Mouse (Mus musculus) CH12.LX (cell line): Measurements from ENCODE around the gene Ccdc122. TPM values are rescaled to one million over a fixed set of nuclear protein-coding genes. Genes with fewer than 3 reads are reported as not detected.
A peak's percentile ranks its signal among the peaks of the same experiment; 100 is the strongest.

Experiments
- DNase-seq: peaks from one replicate; pipeline ENCODE4 v3.0.0-alpha.2; 2013; ENCODE audit errors: extremely low read depth
- H3K27ac ChIP-seq: 2 replicates; pipeline ENCODE4 v1.5.1; 2012; ENCODE audit warnings: low read depth, mild to moderate bottlenecking, control low read depth, moderate library complexity; ENCODE audit not compliant: insufficient read depth
- H3K27me3 ChIP-seq: replicated peaks from 2 replicates; pipeline ENCODE3; 2012; ENCODE audit warnings: inconsistent platforms
- H3K36me3 ChIP-seq, 2 experiments: replicated peaks in 1 of 2; 2 replicates each; pipeline versions ENCODE3 to v1.6.1; 2012; ENCODE audit warnings: inconsistent platforms in 1 of 2, low read length in 1 of 2, mild to moderate bottlenecking in 1 of 2, mixed read lengths in 1 of 2, moderate library complexity in 1 of 2; ENCODE audit not compliant: control insufficient read depth in 1 of 2, insufficient read depth in 1 of 2
- H3K4me1 ChIP-seq, 2 experiments: 2 replicates each; pipeline ENCODE4 v1.6.1; 2012; ENCODE audit warnings: inconsistent platforms in 1 of 2, moderate library complexity in 1 of 2; ENCODE audit not compliant: insufficient read depth in 2 of 2, control insufficient read depth in 1 of 2
- H3K4me2 ChIP-seq: 2 replicates; pipeline ENCODE4 v1.6.1; 2012; ENCODE audit warnings: low read depth, mild to moderate bottlenecking, control low read depth; ENCODE audit not compliant: poor library complexity, insufficient read depth, severe bottlenecking
- H3K4me3 ChIP-seq, 3 experiments: fragments of 150-350 bp in 1 of 3; sonication (generic) in 1 of 3; replicated peaks in 1 of 3; 2 replicates each; pipeline versions ENCODE3 to v1.5.1; 2011 to 2012; ENCODE audit warnings: low read depth in 2 of 3, low read length in 2 of 3, mild to moderate bottlenecking in 2 of 3, moderate library complexity in 2 of 3, control low read depth in 1 of 3, improper control_type of control experiment in 1 of 3, inconsistent platforms in 1 of 3, mixed read lengths in 1 of 3; ENCODE audit not compliant: poor library complexity in 1 of 3
- H3K79me2 ChIP-seq: replicated peaks from 2 replicates; pipeline ENCODE4 v1.6.1; 2012; ENCODE audit warnings: mild to moderate bottlenecking, moderate library complexity; ENCODE audit not compliant: control insufficient read depth, poor library complexity, insufficient read depth, severe bottlenecking; ENCODE audit errors: extremely low read depth
- H3K9ac ChIP-seq: 2 replicates; pipeline ENCODE4 v1.6.1; 2012; ENCODE audit warnings: low read depth, mild to moderate bottlenecking, control low read depth, moderate library complexity; ENCODE audit not compliant: insufficient read depth
- H3K9me3 ChIP-seq: replicated peaks from 2 replicates; pipeline ENCODE3; 2012; ENCODE audit warnings: low read length, inconsistent platforms, mixed read lengths
- BHLHE40 ChIP-seq: IDR thresholded peaks from 2 replicates; pipeline ENCODE4 v1.6.1; 2011; ENCODE audit warnings: mild to moderate bottlenecking, low read depth, low read length, improper control_type of control experiment
- CHD2 ChIP-seq: IDR thresholded peaks from 2 replicates; pipeline ENCODE4 v1.6.1; 2011; ENCODE audit warnings: low read length, improper control_type of control experiment
- CTCF ChIP-seq, 2 experiments: IDR thresholded peaks in 1 of 2; conservative IDR thresholded peaks in 1 of 2; 2 replicates each; pipeline ENCODE4 v1.5.1; 2011 to 2012; ENCODE audit warnings: low read depth in 2 of 2, low read length in 2 of 2, improper control_type of control experiment in 1 of 2, inconsistent platforms in 1 of 2, mild to moderate bottlenecking in 1 of 2, moderate library complexity in 1 of 2
- ELF1 ChIP-seq: IDR thresholded peaks from 2 replicates; pipeline ENCODE4 v1.6.1; 2014; ENCODE audit warnings: low read depth, mild to moderate bottlenecking, inconsistent platforms, low read length, improper control_type of control experiment
- EP300 ChIP-seq: IDR thresholded peaks from 2 replicates; pipeline ENCODE4 v1.6.1; 2011; ENCODE audit warnings: low read length, improper control_type of control experiment
- ETS1 ChIP-seq: conservative IDR thresholded peaks from 2 replicates; pipeline ENCODE4 v1.6.1; 2012; ENCODE audit warnings: low read depth, mild to moderate bottlenecking, inconsistent platforms, low read length, improper control_type of control experiment, moderate library complexity
- GABPA ChIP-seq: IDR thresholded peaks from 2 replicates; pipeline ENCODE4 v1.6.1; 2012; ENCODE audit warnings: low read depth, low read length, improper control_type of control experiment, inconsistent platforms; ENCODE audit not compliant: insufficient replicate concordance
- HCFC1 ChIP-seq: IDR thresholded peaks from 2 replicates; pipeline ENCODE4 v1.6.1; 2012; ENCODE audit warnings: low read depth, mild to moderate bottlenecking, inconsistent platforms, low read length, improper control_type of control experiment
- IRF4 ChIP-seq: IDR thresholded peaks from 2 replicates; pipeline ENCODE4 v1.6.1; 2014; ENCODE audit warnings: low read depth, mild to moderate bottlenecking, inconsistent platforms, low read length, improper control_type of control experiment
- JUN ChIP-seq: IDR thresholded peaks from 2 replicates; pipeline ENCODE4 v1.6.1; 2011; ENCODE audit warnings: low read depth, mild to moderate bottlenecking, low read length, improper control_type of control experiment, moderate library complexity; ENCODE audit not compliant: insufficient read depth
- KAT2A ChIP-seq: IDR thresholded peaks from 2 replicates; pipeline ENCODE4 v1.6.1; 2012; ENCODE audit warnings: low read length, improper control_type of control experiment, inconsistent platforms; ENCODE audit not compliant: insufficient replicate concordance
- MEF2A ChIP-seq: IDR thresholded peaks from 2 replicates; pipeline ENCODE4 v1.6.1; 2014; ENCODE audit warnings: low read depth, mild to moderate bottlenecking, inconsistent platforms, low read length, improper control_type of control experiment, borderline replicate concordance
- NELFE ChIP-seq: IDR thresholded peaks from 2 replicates; pipeline ENCODE4 v1.6.1; 2011; ENCODE audit warnings: low read depth, low read length, improper control_type of control experiment
- NRF1 ChIP-seq: IDR thresholded peaks from 2 replicates; pipeline ENCODE4 v1.6.1; 2014; ENCODE audit warnings: low read depth, mild to moderate bottlenecking, inconsistent platforms, low read length, improper control_type of control experiment, moderate library complexity
- POLR2A ChIP-seq: IDR thresholded peaks from 2 replicates; pipeline ENCODE4 v1.6.1; 2011; ENCODE audit warnings: low read depth, mild to moderate bottlenecking, improper control_type of control experiment, low read length
- POLR2AphosphoS2 ChIP-seq: IDR thresholded peaks from 2 replicates; pipeline ENCODE4 v1.6.1; 2011; ENCODE audit warnings: low read depth, low read length, improper control_type of control experiment
- RCOR1 ChIP-seq: conservative IDR thresholded peaks from 2 replicates; pipeline ENCODE4 v1.6.1; 2012; ENCODE audit warnings: low read depth, mild to moderate bottlenecking, inconsistent platforms, low read length, improper control_type of control experiment
- SMC3 ChIP-seq: IDR thresholded peaks from 2 replicates; pipeline ENCODE4 v1.6.1; 2011; ENCODE audit warnings: low read depth, low read length, improper control_type of control experiment
- TBP ChIP-seq: conservative IDR thresholded peaks from 2 replicates; pipeline ENCODE4 v1.6.1; 2011; ENCODE audit warnings: low read depth, low read length, improper control_type of control experiment
- TCF12 ChIP-seq: IDR thresholded peaks from 2 replicates; pipeline ENCODE4 v1.6.1; 2014; ENCODE audit warnings: low read depth, mild to moderate bottlenecking, inconsistent platforms, low read length, improper control_type of control experiment
- USF1 ChIP-seq: IDR thresholded peaks from 2 replicates; pipeline ENCODE4 v1.6.1; 2014; ENCODE audit warnings: low read depth, mild to moderate bottlenecking, inconsistent platforms, low read length, improper control_type of control experiment
- ZC3H11A ChIP-seq: IDR thresholded peaks from 2 replicates; pipeline ENCODE4 v1.6.1; 2012; ENCODE audit warnings: low read depth, mild to moderate bottlenecking, inconsistent platforms, low read length, improper control_type of control experiment
- ZMIZ1 ChIP-seq: IDR thresholded peaks from 2 replicates; pipeline ENCODE4 v1.6.1; 2012; ENCODE audit warnings: low read depth, mild to moderate bottlenecking, inconsistent platforms, low read length, improper control_type of control experiment
- ZNF384 ChIP-seq: IDR thresholded peaks from 2 replicates; pipeline ENCODE4 v1.6.1; 2012; ENCODE audit warnings: low read depth, low read length, improper control_type of control experiment, inconsistent platforms
- dilution Hi-C: fragments of 300-500 bp; cut with MboI; formaldehyde crosslinking; loops from 2 replicates; pipeline ENCODE4 v1.14.3; 2020; ENCODE audit warnings: low sequenced_read_pairs; ENCODE audit not compliant: extremely low pct_unique_long_range_greater_than_20kb, extremely low pct_ligation_motif_present
- in situ Hi-C: fragments of 300-500 bp; cut with MboI; formaldehyde crosslinking; loops from 3 replicates; pipeline ENCODE4 v1.14.3; 2019; ENCODE audit warnings: low sequenced_read_pairs, low pct_ligation_motif_present, low pct_unique_long_range_greater_than_20kb, mixed read lengths
- polyA plus RNA-seq: library from polyadenylated mRNA; unstranded; fragments of >175 nt; gene quantifications from 2 replicates; pipeline ENCODE4 v1.2.1, GENCODE M21; 2012; ENCODE audit warnings: low read depth; ENCODE audit not compliant: insufficient read length
- total RNA-seq, 2 experiments: library from RNA; depleted of rRNA; stranded (reverse); fragments of 300-350 nt in 1 of 2; fragments of >200 nt in 1 of 2; gene quantifications; 2 replicates each; pipeline ENCODE4 v1.2.3; 2012 to 2014

The Ccdc122 gene
- total and polyA plus RNA-seq, 3 experiments: 4.7 to 21.8 (median 11.6) TPM

GRCm38 (mm10) chr14:77032433-77032832 is 4.1 kb upstream of the Ccdc122 start:
- no peak for TF ChIP-seq NRF1
- no peak for TF ChIP-seq NELFE
- no peak for TF ChIP-seq ZC3H11A
- no peak for TF ChIP-seq GABPA
- no peak for TF ChIP-seq CTCF (conservative IDR thresholded peaks at IDR 0.05 in 1 of 2, IDR thresholded peaks at IDR 0.05 in 1 of 2; ENCODE audit: low read depth in 2 of 2, low read length in 2 of 2)
- no peak for TF ChIP-seq JUN
- TF ChIP-seq ELF1: no peak
- no peak for TF ChIP-seq TBP
- TF ChIP-seq MEF2A: no peak
- no peak for TF ChIP-seq KAT2A
- TF ChIP-seq ZMIZ1: no peak
- TF ChIP-seq POLR2AphosphoS2: no peak
- TF ChIP-seq IRF4: no peak
- no peak for TF ChIP-seq HCFC1
- dilution Hi-C loops (no loop called here), in situ Hi-C loops (loop anchor here (5.0 kb wide), 1 partner anchor 110 kb away; no protein-coding TSS in a partner anchor)
- H3K27me3 ChIP-seq: no peaks in the 10 kb centered on the region
- H3K79me2 ChIP-seq: peaks cover 11% of the 10 kb centered on the region
- no peaks in the 10 kb centered on the region for H3K9me3 ChIP-seq
- H3K4me2 ChIP-seq: no peak overlapping the region
- H3K9ac ChIP-seq: no peak overlapping the region
- H3K36me3 ChIP-seq: peaks cover 28 to 51% of the 10 kb centered on the region in 2 experiments
- H3K4me1 ChIP-seq: peaks cover 8 to 26% of the 10 kb centered on the region in 2 experiments
- no peak overlapping the region for H3K27ac ChIP-seq
- DNase-seq: no peak
- H3K4me3 ChIP-seq: no peak overlapping the region

- peaks cover 26 to 42% of the 10 kb centered on the region in 2 experiments for H3K36me3 ChIP-seq
- peak overlapping the region; percentile 87 for H3K9ac ChIP-seq
- H3K4me3 ChIP-seq: peak overlapping the region; percentile 74 to 79 (median 79)
- no peaks in the 10 kb centered on the region for H3K27me3 ChIP-seq
- dilution Hi-C loops (no loop called here), in situ Hi-C loops (loop anchor here (5.0 kb wide), 1 partner anchor 109 kb away; no protein-coding TSS in a partner anchor)
- no peaks in the 10 kb centered on the region for H3K9me3 ChIP-seq
- peak overlapping the region; percentile 97; the same call in 1 of the 2 replicates for H3K4me2 ChIP-seq
- H3K27ac ChIP-seq: peak overlapping the region; percentile 42; the same call in 1 of the 2 replicates
- DNase-seq: peak; percentile 66
- H3K4me1 ChIP-seq: peaks cover 8 to 31% of the 10 kb centered on the region in 2 experiments
- TF ChIP-seq IRF4: peak; percentile 69
- peak; percentile 64 for TF ChIP-seq EP300
- no peak for TF ChIP-seq NELFE
- TF ChIP-seq ETS1: peak; percentile 73
- TF ChIP-seq ZNF384: no peak
- TF ChIP-seq USF1: no peak
- no peak for TF ChIP-seq NRF1
- TF ChIP-seq RCOR1: no peak
- TF ChIP-seq CHD2: peak; percentile 74
- no peak for TF ChIP-seq GABPA
- no peak for TF ChIP-seq POLR2A
- TF ChIP-seq BHLHE40: peak; percentile 40; the same call in 1 of the 2 replicates
- TF ChIP-seq CTCF (conservative IDR thresholded peaks at IDR 0.05 in 1 of 2, IDR thresholded peaks at IDR 0.05 in 1 of 2; ENCODE audit: low read depth in 2 of 2, low read length in 2 of 2): no peak
- TF ChIP-seq TCF12: 0 out of 2 replicates have a peak, but pooled peaks have one; percentile 20
- TF ChIP-seq TBP: no peak
- no peak for TF ChIP-seq SMC3
- H3K79me2 ChIP-seq: peaks cover 11% of the 10 kb centered on the region
Measured at GRCm38 (mm10) chr14:77033391-77033790, 3.2 kb upstream of the Ccdc122 start.
